Mouse (Mus musculus): ENCODE measurements at regions not wholly inside any gene's neighbourhood (a gene's known extent, or its start where the extent isn't known, plus 50 kb on each side); places are given as distances from the start of the nearest gene placed in this dataset.

DNA sequence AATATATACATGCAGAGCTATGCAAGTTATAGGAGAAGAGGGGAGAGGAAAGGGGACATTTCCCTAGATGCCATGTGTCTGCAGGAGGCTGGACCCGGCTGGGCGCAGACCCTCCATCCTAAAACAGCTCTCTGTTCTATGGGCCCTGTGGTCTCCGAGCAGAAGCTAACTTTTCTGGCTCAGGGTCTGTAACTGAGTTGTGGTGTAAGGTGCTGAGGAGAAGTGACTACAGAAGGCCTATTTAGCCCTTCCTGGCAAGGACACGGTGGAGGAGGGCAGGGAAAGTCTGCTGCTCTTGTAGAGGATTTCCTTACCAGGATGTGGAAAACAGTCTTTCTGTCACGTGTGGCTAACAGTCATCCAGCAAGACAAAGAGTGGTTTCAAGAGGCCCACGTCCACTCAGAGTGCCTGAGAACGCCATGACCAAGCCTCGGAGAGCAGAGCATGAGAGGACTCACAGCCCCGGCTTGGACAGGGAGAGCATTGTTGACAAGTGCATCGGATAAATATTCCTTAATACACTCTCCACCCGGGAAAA lies 216.2 kb downstream of the Setd4 start:
- DNase-seq (ENCODE audit: low spot score) (no peak), ATAC-seq (ENCODE audit: insufficient number of reproducible peaks, low FRiP score, low TSS enrichment, low read depth) (no peak)
- WGBS, result 82% methylated on average over 11 of the region's 11 CpGs
- no peaks in the 10 kb centered on the region for H3K9me3 ChIP-seq (ENCODE audit: control insufficient read depth, low read length)
- no peak overlapping the region for H3K4me3 ChIP-seq (ENCODE audit: low read depth, low read length)
- H3K4me1 ChIP-seq (ENCODE audit: control insufficient read depth, insufficient read depth, low read length), result no peaks in the 10 kb centered on the region
- no peaks in the 10 kb centered on the region for H3K27me3 ChIP-seq (ENCODE audit: control insufficient read depth, insufficient read depth, low read length)
- H3K27ac ChIP-seq (replicated peaks; ENCODE audit: low read depth, low read length), result no peak overlapping the region
- no peak overlapping the region for H3K4me2 ChIP-seq (ENCODE audit: low read depth, severe bottlenecking)
- H3K36me3 ChIP-seq (ENCODE audit: control insufficient read depth, insufficient read depth, low read length), result no peaks in the 10 kb centered on the region
- H3K9ac ChIP-seq (ENCODE audit: low read length), result no peak overlapping the region

- DNase-seq (ENCODE audit: low spot score), result no peak
- no peaks in the 10 kb centered on the region for H3K27me3 ChIP-seq (ENCODE audit: control insufficient read depth, insufficient read depth, low read length)
- no peaks in the 10 kb centered on the region for H3K9me3 ChIP-seq (ENCODE audit: control insufficient read depth, low read length)
- H3K4me1 ChIP-seq (ENCODE audit: control insufficient read depth, insufficient read depth, low read length), result no peaks in the 10 kb centered on the region
- ATAC-seq (ENCODE audit: insufficient number of reproducible peaks, low FRiP score, low TSS enrichment, low read depth), result no peak
- no peaks in the 10 kb centered on the region for H3K36me3 ChIP-seq (ENCODE audit: control insufficient read depth, insufficient read depth, low read length)
- WGBS, result 67% methylated on average over 8 of the region's 8 CpGs
- H3K4me3 ChIP-seq (ENCODE audit: low read depth, low read length), result no peak overlapping the region
- no peak overlapping the region for H3K27ac ChIP-seq (replicated peaks; ENCODE audit: low read depth, low read length)
- no peak overlapping the region for H3K4me2 ChIP-seq (ENCODE audit: low read depth, severe bottlenecking)
- H3K9ac ChIP-seq (ENCODE audit: low read length), result no peak overlapping the region
These were observed 219.8 kb downstream of the Setd4 start for GRCm38 (mm10) chr16:93384039-93384537.

DNA sequence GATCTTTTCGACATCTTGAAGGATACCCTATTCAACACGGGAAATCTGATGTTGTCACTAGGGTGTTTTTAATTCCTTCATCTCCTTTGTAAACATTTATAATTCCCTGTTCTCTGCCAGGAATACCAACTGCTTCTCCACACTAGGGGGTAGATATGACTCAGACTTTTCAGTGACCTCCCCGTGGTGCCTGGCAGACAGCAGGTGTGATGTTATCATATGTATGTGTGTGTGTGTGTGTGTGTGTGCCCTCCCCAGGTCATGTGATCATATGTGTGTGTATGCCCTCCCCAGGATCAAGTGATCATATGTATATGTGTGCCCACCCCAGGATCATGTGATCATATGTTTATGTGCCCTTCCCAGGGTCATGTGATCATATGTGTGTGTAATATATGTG lies 220.9 kb downstream of the Setd4 start:
- Histone ChIP-seq H3K4me2 (ENCODE audit: low read depth, severe bottlenecking) (no peak overlapping the region), H3K36me3 (ENCODE audit: control insufficient read depth, insufficient read depth, low read length) (no peaks in the 10 kb centered on the region), H3K4me3 (ENCODE audit: low read depth, low read length) (no peak overlapping the region), H3K4me1 (ENCODE audit: control insufficient read depth, insufficient read depth, low read length) (no peaks in the 10 kb centered on the region), H3K27me3 (ENCODE audit: control insufficient read depth, insufficient read depth, low read length) (no peaks in the 10 kb centered on the region), H3K9ac (ENCODE audit: low read length) (no peak overlapping the region), H3K27ac (replicated peaks; ENCODE audit: low read depth, low read length) (no peak overlapping the region), H3K9me3 (ENCODE audit: control insufficient read depth, low read length) (no peaks in the 10 kb centered on the region)
- DNase-seq (ENCODE audit: low spot score) (no peak), ATAC-seq (ENCODE audit: insufficient number of reproducible peaks, low FRiP score, low TSS enrichment, low read depth) (no peak)
- WGBS, result 91% methylated on average over 3 of the region's 3 CpGs

DNA sequence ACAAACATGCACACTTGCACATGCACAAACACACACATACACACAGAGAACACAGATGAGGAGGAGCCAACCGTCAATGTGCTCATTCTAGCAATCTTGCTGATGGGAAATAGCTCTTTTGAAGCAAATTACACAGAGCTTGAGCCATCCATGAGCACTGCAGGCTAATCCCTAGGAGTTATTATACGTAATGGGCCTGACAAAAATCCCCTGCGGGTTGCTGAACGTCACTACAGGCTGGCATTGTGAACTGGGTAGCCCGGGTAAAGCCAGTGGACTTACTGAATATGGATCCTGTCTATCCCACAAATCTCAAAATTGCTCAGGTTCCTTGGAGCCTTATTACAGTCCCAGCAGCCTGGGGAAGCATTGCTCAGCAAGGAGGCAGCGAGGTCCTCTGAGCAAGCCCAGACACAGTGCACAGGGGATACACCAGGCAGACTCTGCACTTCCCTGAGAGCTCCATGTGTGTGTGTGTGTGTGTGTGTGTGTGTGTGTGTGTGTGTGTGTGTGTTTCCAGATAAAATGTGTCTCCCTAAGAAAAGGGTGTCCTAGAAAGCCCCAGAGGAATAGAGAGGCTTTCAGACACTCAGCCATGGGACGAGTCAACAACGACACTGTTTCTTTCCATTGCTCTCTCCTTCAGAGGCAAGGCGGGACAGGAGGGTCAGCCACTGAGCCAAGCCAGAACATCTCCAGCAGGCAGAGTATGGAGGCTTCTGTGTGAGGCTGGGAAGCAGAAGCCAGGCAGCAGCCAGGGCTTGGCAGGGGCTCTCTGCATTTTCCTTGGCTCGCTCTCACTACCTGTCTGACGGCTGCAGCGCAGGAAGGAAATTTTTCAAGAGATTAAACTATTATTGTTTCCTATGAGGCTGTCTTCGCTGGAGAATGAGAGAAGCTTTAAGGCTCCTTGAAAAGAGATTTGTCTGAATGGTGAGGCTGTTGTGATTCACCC lies 222.9 kb downstream of the Setd4 start:
- Histone ChIP-seq H3K27me3 (ENCODE audit: control insufficient read depth, insufficient read depth, low read length) (no peaks in the 10 kb centered on the region), H3K9me3 (ENCODE audit: control insufficient read depth, low read length) (no peaks in the 10 kb centered on the region), H3K9ac (ENCODE audit: low read length) (no peak overlapping the region), H3K4me3 (ENCODE audit: low read depth, low read length) (no peak overlapping the region), H3K4me2 (ENCODE audit: low read depth, severe bottlenecking) (no peak overlapping the region), H3K36me3 (ENCODE audit: control insufficient read depth, insufficient read depth, low read length) (no peaks in the 10 kb centered on the region), H3K4me1 (ENCODE audit: control insufficient read depth, insufficient read depth, low read length) (no peaks in the 10 kb centered on the region), H3K27ac (replicated peaks; ENCODE audit: low read depth, low read length) (no peak overlapping the region)
- 71% methylated on average over 13 of the region's 13 CpGs for WGBS
- ATAC-seq (ENCODE audit: insufficient number of reproducible peaks, low FRiP score, low TSS enrichment, low read depth) (no peak), DNase-seq (ENCODE audit: low spot score) (no peak)

DNA sequence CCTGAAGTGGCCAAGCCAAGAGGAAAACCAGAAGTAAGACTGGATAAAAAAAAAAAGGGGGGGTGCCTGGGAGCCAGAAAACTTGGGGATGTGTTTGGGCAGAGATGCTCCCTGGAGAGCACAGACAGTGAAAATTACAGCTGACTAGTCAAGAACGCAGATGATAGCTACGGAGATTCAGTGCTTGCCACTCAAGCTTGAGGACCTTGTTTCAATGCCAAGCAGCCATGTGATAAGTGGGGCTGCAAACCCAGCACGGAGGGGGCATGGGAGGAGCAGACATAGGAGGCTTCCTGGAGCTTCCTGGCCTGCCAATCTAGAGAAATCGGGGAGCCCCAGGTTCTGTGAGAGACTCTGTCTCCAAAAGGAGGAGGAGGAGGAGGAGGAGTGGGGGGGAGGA lies 223.7 kb downstream of the Setd4 start:
- 78% methylated on average over 4 of the region's 4 CpGs for WGBS
- H3K4me3 ChIP-seq (ENCODE audit: low read depth, low read length), result no peak overlapping the region
- DNase-seq (ENCODE audit: low spot score) (no peak), ATAC-seq (ENCODE audit: insufficient number of reproducible peaks, low FRiP score, low TSS enrichment, low read depth) (no peak)
- no peak overlapping the region for H3K27ac ChIP-seq (replicated peaks; ENCODE audit: low read depth, low read length)
- no peak overlapping the region for H3K4me2 ChIP-seq (ENCODE audit: low read depth, severe bottlenecking)
- no peaks in the 10 kb centered on the region for H3K36me3 ChIP-seq (ENCODE audit: control insufficient read depth, insufficient read depth, low read length)
- no peak overlapping the region for H3K9ac ChIP-seq (ENCODE audit: low read length)
- no peaks in the 10 kb centered on the region for H3K9me3 ChIP-seq (ENCODE audit: control insufficient read depth, low read length)
- H3K4me1 ChIP-seq (ENCODE audit: control insufficient read depth, insufficient read depth, low read length), result no peaks in the 10 kb centered on the region
- no peaks in the 10 kb centered on the region for H3K27me3 ChIP-seq (ENCODE audit: control insufficient read depth, insufficient read depth, low read length)

DNA sequence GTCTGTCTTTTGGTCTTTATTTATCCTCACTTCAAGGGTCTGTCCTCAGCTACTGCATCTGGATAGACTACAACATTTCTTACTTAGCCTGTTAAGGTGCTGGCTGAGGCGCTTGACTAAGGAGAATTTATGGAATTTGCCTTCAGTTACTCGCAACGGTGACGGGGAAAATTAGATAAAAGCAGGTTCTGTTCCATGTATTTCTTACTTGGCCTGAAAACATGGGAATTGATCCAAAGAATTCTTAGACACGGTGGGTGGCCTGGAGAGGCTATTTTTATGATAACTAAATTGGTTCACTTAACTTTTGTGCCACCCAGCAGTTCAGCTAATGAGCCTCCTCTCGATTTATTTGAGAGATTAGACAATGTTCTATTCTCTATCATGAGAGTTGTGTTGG lies 224.3 kb downstream of the Setd4 start:
- ATAC-seq (ENCODE audit: insufficient number of reproducible peaks, low FRiP score, low TSS enrichment, low read depth) (no peak), DNase-seq (ENCODE audit: low spot score) (no peak)
- Histone ChIP-seq H3K4me2 (ENCODE audit: low read depth, severe bottlenecking) (no peak overlapping the region), H3K27me3 (ENCODE audit: control insufficient read depth, insufficient read depth, low read length) (no peaks in the 10 kb centered on the region), H3K27ac (replicated peaks; ENCODE audit: low read depth, low read length) (no peak overlapping the region), H3K9me3 (ENCODE audit: control insufficient read depth, low read length) (no peaks in the 10 kb centered on the region), H3K4me1 (ENCODE audit: control insufficient read depth, insufficient read depth, low read length) (no peaks in the 10 kb centered on the region), H3K36me3 (ENCODE audit: control insufficient read depth, insufficient read depth, low read length) (no peaks in the 10 kb centered on the region), H3K9ac (ENCODE audit: low read length) (no peak overlapping the region), H3K4me3 (ENCODE audit: low read depth, low read length) (no peak overlapping the region)
- 83% methylated on average over 6 of the region's 6 CpGs for WGBS

DNA sequence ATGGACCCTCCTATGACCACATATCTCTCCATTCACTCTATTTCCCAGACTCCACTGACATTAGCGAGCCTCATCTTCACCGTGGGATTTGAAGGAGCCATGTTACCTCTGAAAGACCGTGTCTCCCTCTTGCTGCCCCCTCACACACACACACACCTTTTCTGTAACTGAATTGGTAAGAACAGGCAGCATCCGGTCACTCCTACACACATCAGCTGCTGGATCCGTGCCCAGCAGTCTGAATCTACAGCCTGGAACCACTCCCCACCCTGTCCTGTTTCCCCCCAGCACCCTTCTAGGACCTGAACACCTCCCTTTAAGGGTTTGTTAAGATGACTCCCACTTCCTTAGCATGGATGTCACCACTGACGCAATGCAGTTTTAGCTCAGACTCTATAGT lies 229.2 kb downstream of the Setd4 start:
- no peak overlapping the region for H3K4me3 ChIP-seq (ENCODE audit: low read depth, low read length)
- WGBS, result 87% methylated on average over 6 of the region's 6 CpGs

GRCm38 (mm10) chr16:93369766-93370146 lies 234.1 kb downstream of the Setd4 start:
- ATAC-seq (ENCODE audit: insufficient number of reproducible peaks, low FRiP score, low TSS enrichment, low read depth) (no peak), DNase-seq (ENCODE audit: low spot score) (no peak)
- no peak overlapping the region for H3K4me2 ChIP-seq (ENCODE audit: low read depth, severe bottlenecking)
- no peaks in the 10 kb centered on the region for H3K4me1 ChIP-seq (ENCODE audit: control insufficient read depth, insufficient read depth, low read length)
- H3K9ac ChIP-seq (ENCODE audit: low read length), result no peak overlapping the region
- WGBS, result 76% methylated on average over 10 of the region's 10 CpGs
- no peaks in the 10 kb centered on the region for H3K27me3 ChIP-seq (ENCODE audit: control insufficient read depth, insufficient read depth, low read length)
- no peaks in the 10 kb centered on the region for H3K9me3 ChIP-seq (ENCODE audit: control insufficient read depth, low read length)
- no peak overlapping the region for H3K4me3 ChIP-seq (ENCODE audit: low read depth, low read length)
- no peaks in the 10 kb centered on the region for H3K36me3 ChIP-seq (ENCODE audit: control insufficient read depth, insufficient read depth, low read length)
- no peak overlapping the region for H3K27ac ChIP-seq (replicated peaks; ENCODE audit: low read depth, low read length)

More for the DNA sequence above, 229.2 kb downstream of the Setd4 start:
- no peak overlapping the region for H3K27ac ChIP-seq (replicated peaks; ENCODE audit: low read depth, low read length)
- H3K4me2 ChIP-seq (ENCODE audit: low read depth, severe bottlenecking), result no peak overlapping the region
- H3K27me3 ChIP-seq (ENCODE audit: control insufficient read depth, insufficient read depth, low read length), result no peaks in the 10 kb centered on the region
- H3K9me3 ChIP-seq (ENCODE audit: control insufficient read depth, low read length), result no peaks in the 10 kb centered on the region
- H3K9ac ChIP-seq (ENCODE audit: low read length), result no peak overlapping the region
- DNase-seq (ENCODE audit: low spot score), result no peak
- H3K36me3 ChIP-seq (ENCODE audit: control insufficient read depth, insufficient read depth, low read length), result no peaks in the 10 kb centered on the region
- ATAC-seq (ENCODE audit: insufficient number of reproducible peaks, low FRiP score, low TSS enrichment, low read depth), result no peak
- no peaks in the 10 kb centered on the region for H3K4me1 ChIP-seq (ENCODE audit: control insufficient read depth, insufficient read depth, low read length)

All from limb, embryonic 11.5 days (tissue).